Mouse (Mus musculus): ENCODE measurements at regions not wholly inside any gene's neighbourhood (a gene's known extent, or its start where the extent isn't known, plus 50 kb on each side); places are given as distances from the start of the nearest gene placed in this dataset.

DNA sequence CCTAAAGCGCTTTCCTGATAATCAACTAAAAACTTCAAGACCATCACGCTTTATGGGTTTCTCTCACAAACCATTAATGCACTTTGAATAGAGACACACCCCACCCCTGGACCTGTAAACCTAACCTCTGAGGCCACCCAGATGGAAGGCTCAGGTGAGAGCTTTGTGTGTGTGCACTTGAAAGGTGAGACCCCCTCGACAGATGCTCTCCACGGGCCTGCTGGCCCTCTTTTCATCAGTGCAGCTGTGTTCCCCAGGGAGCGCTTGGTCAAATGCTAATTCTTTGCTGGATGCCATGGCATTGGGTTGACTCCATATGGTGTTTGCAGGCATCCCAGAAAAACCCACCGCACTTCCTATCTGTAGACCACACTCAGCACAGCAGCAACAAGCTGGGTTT, 792.8 kb upstream of the Car8 start:
- Histone ChIP-seq H3K4me3 (ENCODE audit: insufficient read depth, low read depth, low read length) (no peak overlapping the region), H3K36me3 (ENCODE audit: control insufficient read depth, insufficient read depth, low read length) (no peaks in the 10 kb centered on the region), H3K4me1 (ENCODE audit: control insufficient read depth, insufficient read depth, low read length) (no peaks in the 10 kb centered on the region), H3K27me3 (replicated peaks; ENCODE audit: control insufficient read depth, insufficient read depth, low read length) (no peaks in the 10 kb centered on the region), H3K27ac (ENCODE audit: insufficient read depth, low read depth, low read length) (no peak overlapping the region)
- no peak for DNase-seq
- TF ChIP-seq CTCF (conservative IDR thresholded peaks at IDR 0.05; ENCODE audit: insufficient read depth, insufficient read length, low read depth, low read length) (no peak), POLR2A (IDR thresholded peaks at IDR 0.05; ENCODE audit: low read depth, low read length) (no peak)
- WGBS = 70% methylated on average over 6 of the region's 6 CpGs

DNA sequence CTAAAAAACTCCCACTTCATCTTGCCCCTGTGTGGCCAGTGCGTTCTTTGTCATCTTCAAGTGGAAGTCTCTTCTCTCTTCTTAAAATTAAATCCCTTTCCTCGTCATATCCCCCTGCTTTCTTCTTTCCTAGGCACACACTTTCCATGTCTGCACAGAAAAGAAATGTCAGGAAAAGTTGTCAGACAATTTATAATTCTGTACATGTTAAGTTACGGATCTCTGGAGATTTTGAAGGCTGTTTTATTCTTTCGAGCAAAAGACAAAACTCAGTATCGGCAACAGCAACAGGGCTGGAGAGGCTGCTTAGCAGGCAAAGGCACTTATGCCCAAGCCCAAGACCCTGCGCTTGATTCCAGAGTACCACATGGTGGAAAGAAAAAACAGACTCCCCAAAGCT, 790.1 kb upstream of the Car8 start:
- H3K4me1 ChIP-seq (ENCODE audit: control insufficient read depth, insufficient read depth, low read length) = no peaks in the 10 kb centered on the region
- no peak for DNase-seq
- no peak for TF ChIP-seq CTCF (conservative IDR thresholded peaks at IDR 0.05; ENCODE audit: insufficient read depth, insufficient read length, low read depth, low read length)
- TF ChIP-seq POLR2A (IDR thresholded peaks at IDR 0.05; ENCODE audit: low read depth, low read length) = no peak
- no peaks in the 10 kb centered on the region for H3K36me3 ChIP-seq (ENCODE audit: control insufficient read depth, insufficient read depth, low read length)
- no peak overlapping the region for H3K4me3 ChIP-seq (ENCODE audit: insufficient read depth, low read depth, low read length)
- no peak overlapping the region for H3K27ac ChIP-seq (ENCODE audit: insufficient read depth, low read depth, low read length)
- H3K27me3 ChIP-seq (replicated peaks; ENCODE audit: control insufficient read depth, insufficient read depth, low read length) = no peaks in the 10 kb centered on the region
- WGBS = 26% methylated on average over 6 of the region's 6 CpGs

DNA sequence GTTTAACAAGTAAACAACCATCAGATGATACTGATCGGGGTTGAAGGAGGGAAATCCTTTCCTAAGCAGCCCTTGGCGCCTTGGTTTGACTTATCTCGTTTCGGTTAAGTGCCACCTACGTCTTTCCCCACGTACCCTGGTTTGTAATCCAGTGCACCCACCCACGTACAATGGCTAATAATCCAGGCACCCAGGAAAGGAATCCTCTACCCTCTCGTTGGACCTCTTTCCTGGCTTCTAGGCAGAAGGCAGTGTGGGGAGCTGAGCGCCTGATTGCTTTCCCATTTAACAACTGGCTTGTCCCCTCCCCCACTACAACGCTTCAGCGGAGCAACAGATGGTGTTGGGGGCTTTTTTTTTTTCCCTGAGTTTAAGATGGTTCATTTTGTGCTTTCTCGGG, 789.6 kb upstream of the Car8 start:
- H3K4me1 ChIP-seq (ENCODE audit: control insufficient read depth, insufficient read depth, low read length) = no peaks in the 10 kb centered on the region
- no peak overlapping the region for H3K27ac ChIP-seq (ENCODE audit: insufficient read depth, low read depth, low read length)
- DNase-seq = no peak
- H3K27me3 ChIP-seq (replicated peaks; ENCODE audit: control insufficient read depth, insufficient read depth, low read length) = no peaks in the 10 kb centered on the region
- no peaks in the 10 kb centered on the region for H3K36me3 ChIP-seq (ENCODE audit: control insufficient read depth, insufficient read depth, low read length)
- WGBS = 2% methylated on average over 12 of the region's 12 CpGs
- no peak overlapping the region for H3K4me3 ChIP-seq (ENCODE audit: insufficient read depth, low read depth, low read length)
- TF ChIP-seq CTCF (conservative IDR thresholded peaks at IDR 0.05; ENCODE audit: insufficient read depth, insufficient read length, low read depth, low read length) = no peak
- TF ChIP-seq POLR2A (IDR thresholded peaks at IDR 0.05; ENCODE audit: low read depth, low read length) = no peak

DNA sequence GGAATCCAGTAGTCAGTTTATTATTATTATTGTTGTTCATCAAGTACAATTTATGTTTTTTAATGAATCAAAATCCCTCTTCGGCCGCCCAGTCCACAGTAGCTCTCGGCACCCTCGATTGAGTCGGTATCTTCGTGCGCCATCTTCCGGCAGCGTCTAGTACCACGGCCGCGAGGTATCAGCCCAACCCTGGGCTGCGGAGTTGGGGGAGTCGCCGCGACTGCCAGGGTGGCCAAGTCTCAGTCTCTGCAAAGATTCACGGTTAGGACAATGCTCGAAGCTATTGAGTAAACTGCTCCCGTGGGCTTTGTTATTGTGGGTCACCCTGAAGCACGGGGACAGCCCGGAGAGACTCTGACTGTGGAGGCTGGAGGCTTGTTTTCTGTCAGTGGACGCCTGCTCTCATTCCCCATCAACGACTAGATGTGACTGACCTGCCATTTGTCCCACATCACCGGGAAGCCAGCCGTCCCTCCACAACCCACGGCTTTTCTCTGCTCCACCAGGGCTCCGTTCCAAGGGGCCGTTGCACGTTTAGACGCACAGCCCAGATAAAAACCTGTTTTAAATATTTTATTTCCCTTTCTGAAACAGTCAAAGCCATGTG, 789.1 kb upstream of the Car8 start:
- no peak for TF ChIP-seq POLR2A (IDR thresholded peaks at IDR 0.05; ENCODE audit: low read depth, low read length)
- peak; percentile 82 for TF ChIP-seq CTCF (conservative IDR thresholded peaks at IDR 0.05; ENCODE audit: insufficient read depth, insufficient read length, low read depth, low read length)
- Histone ChIP-seq H3K27me3 (replicated peaks; ENCODE audit: control insufficient read depth, insufficient read depth, low read length) (no peaks in the 10 kb centered on the region), H3K36me3 (ENCODE audit: control insufficient read depth, insufficient read depth, low read length) (no peaks in the 10 kb centered on the region), H3K27ac (ENCODE audit: insufficient read depth, low read depth, low read length) (no peak overlapping the region), H3K4me3 (ENCODE audit: insufficient read depth, low read depth, low read length) (peak overlapping the region; percentile 34; the same call in 1 of the 2 replicates), H3K4me1 (ENCODE audit: control insufficient read depth, insufficient read depth, low read length) (no peaks in the 10 kb centered on the region)
- WGBS = under 1% methylated on average over 30 of the region's 30 CpGs
- peak; percentile 78 for DNase-seq

- Histone ChIP-seq H3K4me3 (ENCODE audit: insufficient read depth, low read depth, low read length) (no peak overlapping the region), H3K4me1 (ENCODE audit: control insufficient read depth, insufficient read depth, low read length) (no peaks in the 10 kb centered on the region), H3K27me3 (replicated peaks; ENCODE audit: control insufficient read depth, insufficient read depth, low read length) (no peaks in the 10 kb centered on the region), H3K36me3 (ENCODE audit: control insufficient read depth, insufficient read depth, low read length) (no peaks in the 10 kb centered on the region), H3K27ac (ENCODE audit: insufficient read depth, low read depth, low read length) (no peak overlapping the region)
- no peak for DNase-seq
- 11% methylated on average over 7 of the region's 7 CpGs for WGBS
- TF ChIP-seq CTCF (conservative IDR thresholded peaks at IDR 0.05; ENCODE audit: insufficient read depth, insufficient read length, low read depth, low read length) (no peak), POLR2A (IDR thresholded peaks at IDR 0.05; ENCODE audit: low read depth, low read length) (no peak)
These were observed 788.5 kb upstream of the Car8 start for GRCm38 (mm10) chr4:9027383-9027782.

DNA sequence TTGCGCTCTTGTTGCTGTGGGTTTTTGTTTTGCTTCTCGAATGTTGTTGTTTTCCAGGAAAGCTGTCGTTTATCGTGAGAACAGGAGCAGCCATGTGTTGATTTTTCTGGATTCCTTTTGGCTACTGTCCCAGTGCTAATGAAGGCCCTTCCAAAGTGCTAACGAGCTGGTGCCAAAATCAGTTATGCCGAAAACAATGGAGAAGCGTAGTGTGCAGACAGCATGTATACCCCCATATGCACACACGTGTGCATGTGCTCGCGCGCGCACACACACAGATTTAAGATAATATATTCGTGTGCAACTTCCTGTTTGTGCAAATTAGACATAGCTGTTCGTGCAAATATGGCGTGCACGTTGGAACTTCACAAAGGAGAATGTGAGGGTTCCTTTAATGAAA, 788.0 kb upstream of the Car8 start:
- TF ChIP-seq POLR2A (IDR thresholded peaks at IDR 0.05; ENCODE audit: low read depth, low read length) (no peak), CTCF (conservative IDR thresholded peaks at IDR 0.05; ENCODE audit: insufficient read depth, insufficient read length, low read depth, low read length) (no peak)
- Histone ChIP-seq H3K36me3 (ENCODE audit: control insufficient read depth, insufficient read depth, low read length) (no peaks in the 10 kb centered on the region), H3K4me1 (ENCODE audit: control insufficient read depth, insufficient read depth, low read length) (no peaks in the 10 kb centered on the region), H3K27me3 (replicated peaks; ENCODE audit: control insufficient read depth, insufficient read depth, low read length) (no peaks in the 10 kb centered on the region), H3K27ac (ENCODE audit: insufficient read depth, low read depth, low read length) (no peak overlapping the region), H3K4me3 (ENCODE audit: insufficient read depth, low read depth, low read length) (no peak overlapping the region)
- peak; percentile 44 for DNase-seq
- WGBS = 54% methylated on average over 16 of the region's 16 CpGs

DNA sequence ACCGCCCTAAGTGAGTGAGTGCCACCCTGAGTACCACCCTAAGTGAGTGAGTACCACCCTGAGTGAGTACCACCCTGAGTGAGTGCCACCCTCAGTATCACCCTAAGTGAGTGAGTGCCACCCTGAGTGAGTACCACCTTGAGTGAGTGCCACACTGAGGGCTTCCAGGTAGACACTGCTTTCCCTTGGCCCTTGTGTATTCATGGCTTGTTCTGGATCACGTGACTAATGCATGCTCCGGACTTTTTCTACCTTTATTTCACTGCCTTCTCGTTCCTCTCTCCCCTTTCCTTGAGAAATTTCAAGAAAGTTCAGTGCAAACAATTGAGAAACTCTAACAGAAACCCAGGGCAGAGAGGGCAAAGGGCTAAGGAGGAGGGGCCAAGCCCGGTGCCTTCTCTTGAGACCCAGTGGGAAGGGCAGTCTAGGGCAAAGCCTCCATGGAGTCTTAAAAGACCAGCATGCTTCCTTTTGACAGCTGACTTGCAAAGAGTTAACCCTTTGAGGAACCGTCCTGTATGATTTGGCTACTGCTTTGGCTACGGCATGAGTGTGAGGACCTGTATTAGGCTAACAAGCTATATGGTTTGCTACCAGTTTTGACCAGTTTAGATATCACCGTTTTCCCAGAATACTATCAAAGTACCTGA, 787.1 kb upstream of the Car8 start:
- 66% methylated on average over 8 of the region's 8 CpGs for WGBS
- no peak overlapping the region for H3K4me3 ChIP-seq (ENCODE audit: insufficient read depth, low read depth, low read length)
- H3K36me3 ChIP-seq (ENCODE audit: control insufficient read depth, insufficient read depth, low read length) = no peaks in the 10 kb centered on the region
- TF ChIP-seq CTCF (conservative IDR thresholded peaks at IDR 0.05; ENCODE audit: insufficient read depth, insufficient read length, low read depth, low read length) = no peak
- no peak for TF ChIP-seq POLR2A (IDR thresholded peaks at IDR 0.05; ENCODE audit: low read depth, low read length)
- DNase-seq = peak; percentile 51
- no peak overlapping the region for H3K27ac ChIP-seq (ENCODE audit: insufficient read depth, low read depth, low read length)
- no peaks in the 10 kb centered on the region for H3K27me3 ChIP-seq (replicated peaks; ENCODE audit: control insufficient read depth, insufficient read depth, low read length)
- no peaks in the 10 kb centered on the region for H3K4me1 ChIP-seq (ENCODE audit: control insufficient read depth, insufficient read depth, low read length)

Measured in kidney, adult 2 months (tissue).